Mouse (Mus musculus): ENCODE results near the gene Defa22. TPM values are rescaled to one million over a fixed set of nuclear protein-coding genes. Genes with fewer than 3 reads are reported as not detected.

The Defa22 gene
- polyA plus RNA-seq (2015; fragmentation: Illumina TruSeq; extraction: RNeasy Lipid Tissue Mini Kit (QIAGEN cat#74804); ENCODE audit: low read depth, low replicate concordance) = not detected

GRCm38 (mm10) chr8:21161977-21162376 is at the start of gene Defa22:
Defa22 (plus strand) TSS chr8:21162277.

GRCm38 (mm10) chr8:21134342-21134741 is 27.7 kb upstream of the Defa22 start, which contains the start of gene Defa30:
Defa30 (plus strand) TSS chr8:21134642.

GRCm38 (mm10) chr8:21191314-21191713 is 29.2 kb downstream of the Defa22 start, which contains the start of gene Defa31:
Defa31 (plus strand) TSS chr8:21191614.

GRCm38 (mm10) chr8:21201261-21201660 is 39.2 kb downstream of the Defa22 start, which contains the start of gene Gm15293:
Gm15293 (plus strand) TSS chr8:21201561.

Other genes with a start within 250 kb of the Defa22 start
- gene Gm6040, start 240.2 kb upstream of the Defa22 start, polyA plus RNA-seq (2015; fragmentation: Illumina TruSeq; extraction: RNeasy Lipid Tissue Mini Kit (QIAGEN cat#74804); ENCODE audit: low read depth, low replicate concordance) = not detected
- not detected for gene AY761185, start 217.6 kb upstream of the Defa22 start, polyA plus RNA-seq (2015; fragmentation: Illumina TruSeq; extraction: RNeasy Lipid Tissue Mini Kit (QIAGEN cat#74804); ENCODE audit: low read depth, low replicate concordance)
- gene Defa21, start 136.7 kb upstream of the Defa22 start, polyA plus RNA-seq (2015; fragmentation: Illumina TruSeq; extraction: RNeasy Lipid Tissue Mini Kit (QIAGEN cat#74804); ENCODE audit: low read depth, low replicate concordance) = not detected
- not detected for gene Defa23, start 107.2 kb upstream of the Defa22 start, polyA plus RNA-seq (2015; fragmentation: Illumina TruSeq; extraction: RNeasy Lipid Tissue Mini Kit (QIAGEN cat#74804); ENCODE audit: low read depth, low replicate concordance)
- not detected for gene Defa35, start 97.2 kb upstream of the Defa22 start, polyA plus RNA-seq (2015; fragmentation: Illumina TruSeq; extraction: RNeasy Lipid Tissue Mini Kit (QIAGEN cat#74804); ENCODE audit: low read depth, low replicate concordance)
- gene Defa25, start 77.8 kb upstream of the Defa22 start, polyA plus RNA-seq (2015; fragmentation: Illumina TruSeq; extraction: RNeasy Lipid Tissue Mini Kit (QIAGEN cat#74804); ENCODE audit: low read depth, low replicate concordance) = not detected
- gene Gm14851, start 66.2 kb upstream of the Defa22 start, polyA plus RNA-seq (2015; fragmentation: Illumina TruSeq; extraction: RNeasy Lipid Tissue Mini Kit (QIAGEN cat#74804); ENCODE audit: low read depth, low replicate concordance) = not detected
- gene Defa30, start 27.6 kb upstream of the Defa22 start, polyA plus RNA-seq (2015; fragmentation: Illumina TruSeq; extraction: RNeasy Lipid Tissue Mini Kit (QIAGEN cat#74804); ENCODE audit: low read depth, low replicate concordance) = not detected
- gene Defa31, start 29.3 kb downstream of the Defa22 start, polyA plus RNA-seq (2015; fragmentation: Illumina TruSeq; extraction: RNeasy Lipid Tissue Mini Kit (QIAGEN cat#74804); ENCODE audit: low read depth, low replicate concordance) = not detected
- gene Gm15293, start 39.3 kb downstream of the Defa22 start, polyA plus RNA-seq (2015; fragmentation: Illumina TruSeq; extraction: RNeasy Lipid Tissue Mini Kit (QIAGEN cat#74804); ENCODE audit: low read depth, low replicate concordance) = not detected
- not detected for gene Gm15292, start 87.5 kb downstream of the Defa22 start, polyA plus RNA-seq (2015; fragmentation: Illumina TruSeq; extraction: RNeasy Lipid Tissue Mini Kit (QIAGEN cat#74804); ENCODE audit: low read depth, low replicate concordance)
- not detected for gene Defa27, start 153.3 kb downstream of the Defa22 start, polyA plus RNA-seq (2015; fragmentation: Illumina TruSeq; extraction: RNeasy Lipid Tissue Mini Kit (QIAGEN cat#74804); ENCODE audit: low read depth, low replicate concordance)
- not detected for gene Defa29, start 164.7 kb downstream of the Defa22 start, polyA plus RNA-seq (2015; fragmentation: Illumina TruSeq; extraction: RNeasy Lipid Tissue Mini Kit (QIAGEN cat#74804); ENCODE audit: low read depth, low replicate concordance)
- gene Defa2, start 216.2 kb downstream of the Defa22 start, polyA plus RNA-seq (2015; fragmentation: Illumina TruSeq; extraction: RNeasy Lipid Tissue Mini Kit (QIAGEN cat#74804); ENCODE audit: low read depth, low replicate concordance) = not detected
- gene Defa33, start 229.5 kb downstream of the Defa22 start, polyA plus RNA-seq (2015; fragmentation: Illumina TruSeq; extraction: RNeasy Lipid Tissue Mini Kit (QIAGEN cat#74804); ENCODE audit: low read depth, low replicate concordance) = not detected

All from brain, adult 10 weeks (tissue).